Mouse (Mus musculus) granulocyte monocyte progenitor cell, adult 5-6 weeks (primary cell): ENCODE measurements at regions not wholly inside any gene's neighbourhood (a gene's known extent, or its start where the extent isn't known, plus 50 kb on each side); places are given as distances from the start of the nearest gene placed in this dataset.

Source experiments
- ATAC-seq: replicated peaks from 2 replicates; pipeline ENCODE4 v1.8.0; 2016; ENCODE audit warnings: mild to moderate bottlenecking, moderate TSS enrichment, inconsistent platforms; ENCODE audit not compliant: poor library complexity, severe bottlenecking

DNA sequence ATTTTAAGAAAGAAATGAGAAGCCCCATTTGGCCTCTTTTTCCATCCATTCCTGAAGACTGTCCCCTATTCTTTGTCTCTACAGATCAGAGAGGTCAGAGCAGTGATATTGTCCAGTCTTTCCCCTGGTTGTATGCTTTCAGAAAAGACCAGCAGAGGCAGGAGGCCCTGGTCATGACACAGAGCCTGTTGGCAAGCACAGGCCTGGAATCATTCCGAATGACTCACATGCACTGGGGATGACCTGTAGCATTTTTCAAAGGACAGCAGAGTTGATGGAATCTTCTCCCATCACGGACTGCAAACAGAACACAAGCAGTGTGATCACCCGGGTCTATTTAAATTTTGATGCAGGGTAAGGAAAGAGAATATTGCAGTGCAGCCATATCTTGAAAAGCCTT is 50.2 kb upstream of the Nxt1 start:
- ATAC-seq, result no peak

- peak; percentile 82 for ATAC-seq
These were observed 60.5 kb upstream of the Nxt1 start for GRCm38 (mm10) chr2:148611911-148612310.

DNA sequence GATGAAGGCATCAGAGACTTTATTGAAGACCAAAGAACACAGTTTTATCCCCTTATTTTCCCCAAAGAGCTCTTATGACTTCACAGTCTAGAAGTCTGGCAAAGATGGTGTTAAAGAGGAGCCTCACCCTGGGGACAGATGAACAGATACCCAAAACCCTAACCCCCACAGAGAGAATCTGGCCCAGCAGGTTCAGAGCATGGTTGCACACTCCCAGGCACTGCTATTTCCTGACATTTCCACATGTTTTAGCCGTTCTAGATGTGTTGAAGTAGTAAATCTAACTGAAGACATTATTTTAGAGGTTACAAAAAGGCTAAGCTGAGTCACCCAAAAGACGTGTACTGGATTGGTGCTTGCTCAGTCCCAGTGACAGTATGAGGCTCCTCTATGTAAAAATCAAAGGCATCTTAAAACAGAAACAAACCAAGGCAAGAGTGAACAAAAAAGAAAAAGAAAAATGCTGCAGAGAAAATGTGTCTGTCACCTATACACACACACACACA is 66.9 kb upstream of the Nxt1 start:
- 0 out of 2 replicates have a peak, but pooled peaks have one; percentile 16 for ATAC-seq

DNA sequence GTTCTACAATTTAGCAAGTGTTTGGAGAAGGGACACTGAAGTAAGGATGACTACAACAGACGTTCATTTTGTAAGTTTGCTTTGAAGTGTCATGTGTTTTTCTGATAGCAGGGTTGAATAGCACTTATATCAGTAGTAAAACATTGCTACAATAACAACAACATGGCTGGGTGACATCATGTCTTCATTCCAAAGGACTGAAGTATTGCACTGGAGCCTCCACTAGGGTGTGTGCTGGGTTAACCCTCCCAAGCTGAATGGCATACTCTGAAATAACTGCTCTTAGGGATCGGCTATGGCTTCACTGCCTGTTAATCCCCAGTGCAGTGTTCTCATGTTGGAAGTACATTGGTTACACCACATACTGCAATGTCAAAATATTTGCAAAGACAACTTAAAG is 68.5 kb upstream of the Nxt1 start:
- 0 out of 2 replicates have a peak, but pooled peaks have one; percentile 11 for ATAC-seq

- ATAC-seq, result no peak
These were observed 69.1 kb upstream of the Nxt1 start for GRCm38 (mm10) chr2:148603315-148603714.

DNA sequence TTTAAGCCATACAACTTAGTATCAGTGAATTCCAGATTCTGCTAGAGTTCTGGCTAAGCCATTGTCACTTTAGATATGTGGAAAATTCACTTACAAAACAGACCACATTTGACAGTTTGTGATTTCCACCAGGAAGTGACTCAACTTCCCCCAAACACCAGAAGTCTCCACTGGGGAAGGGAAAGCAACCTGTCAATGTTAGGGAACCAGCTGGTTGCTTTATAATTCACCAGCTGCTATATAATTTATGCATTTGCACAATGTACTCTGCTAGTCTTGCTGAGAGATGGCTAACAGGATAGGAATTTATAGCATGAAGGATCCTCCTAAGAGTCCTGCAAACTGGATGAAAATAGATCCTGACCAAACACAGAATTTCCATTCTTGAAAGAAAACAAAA is 72.9 kb upstream of the Nxt1 start:
- peak; percentile 90 for ATAC-seq

DNA sequence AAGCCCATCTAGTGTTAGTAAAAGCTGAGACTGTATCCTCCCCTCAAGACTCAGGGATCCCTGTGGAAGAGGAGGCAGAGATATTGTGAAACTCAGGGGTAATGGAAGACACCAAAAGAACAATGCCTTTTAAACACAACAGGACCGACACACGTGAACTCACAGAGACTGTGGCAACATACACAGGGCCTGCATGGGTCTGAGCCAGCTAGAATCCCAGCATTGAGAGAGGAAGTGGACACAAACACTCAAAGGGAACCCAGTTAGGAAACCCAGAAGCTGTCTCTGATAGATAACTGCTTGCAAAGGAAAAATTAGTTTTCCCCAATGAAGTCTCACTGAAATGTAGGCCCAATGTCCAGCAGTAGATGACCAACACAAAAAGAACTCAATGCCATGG is 75.4 kb upstream of the Nxt1 start:
- peak; percentile 73 for ATAC-seq

DNA sequence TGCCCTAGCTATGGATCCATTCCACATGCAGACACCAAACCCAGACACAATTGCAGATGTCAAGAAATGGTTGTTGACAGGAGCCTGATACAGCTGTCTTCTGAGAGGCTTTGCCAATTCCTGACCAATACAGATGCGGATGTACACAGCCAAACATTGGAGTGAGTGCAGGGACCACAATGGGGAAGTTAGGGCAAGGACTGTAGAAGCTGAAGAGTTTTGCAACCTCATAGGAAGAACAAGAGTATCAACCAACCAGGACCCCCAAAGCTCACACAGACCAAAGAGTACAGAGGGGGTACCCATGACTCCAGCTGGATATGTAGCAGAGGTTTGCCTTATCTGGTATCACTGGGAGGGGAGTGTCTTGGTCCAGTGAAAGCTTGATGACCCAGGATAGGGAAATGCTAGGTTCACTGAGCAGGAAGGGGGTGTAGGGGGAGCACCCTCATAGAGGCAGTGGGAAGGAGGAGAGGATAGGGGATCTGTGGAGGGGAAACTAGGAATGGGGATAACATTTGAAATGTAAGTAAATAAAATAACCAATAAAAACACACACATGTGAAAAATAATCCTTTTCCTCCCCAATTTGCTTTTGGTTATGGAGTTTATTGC is 86.6 kb upstream of the Nxt1 start:
- ATAC-seq, result peak; percentile 80

- no peak for ATAC-seq
These were observed 90.2 kb upstream of the Nxt1 start for GRCm38 (mm10) chr2:148582208-148582607.

DNA sequence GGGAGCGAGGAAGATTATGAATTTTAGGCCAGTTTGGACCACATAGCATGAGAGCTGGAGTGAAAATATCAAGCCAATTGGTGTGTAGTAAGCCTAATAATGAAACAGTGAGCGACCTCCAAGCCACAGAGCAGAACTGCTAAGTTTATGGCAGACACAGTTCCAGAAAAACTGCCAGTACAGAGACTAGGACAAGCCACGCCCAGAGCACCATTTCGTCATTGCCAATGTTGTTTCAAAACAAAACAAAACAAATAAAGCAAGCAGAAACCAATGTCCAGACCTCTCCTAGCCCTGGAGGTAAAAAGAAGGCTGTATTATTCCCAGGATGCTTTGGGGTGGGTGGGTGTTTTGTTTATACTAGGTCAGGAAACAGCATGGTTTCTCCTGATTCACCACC is 90.7 kb upstream of the Nxt1 start:
- no peak for ATAC-seq

GRCm38 (mm10) chr2:148580286-148580966 is 92.0 kb upstream of the Nxt1 start:
- peak; percentile 30; the same call in 1 of the 2 replicates for ATAC-seq

- no peak for ATAC-seq
These were observed 92.8 kb upstream of the Nxt1 start for GRCm38 (mm10) chr2:148579564-148579963.

- ATAC-seq, result peak; percentile 90
These were observed 93.4 kb upstream of the Nxt1 start for GRCm38 (mm10) chr2:148579027-148579426.

GRCm38 (mm10) chr2:148578176-148578575 is 94.2 kb upstream of the Nxt1 start:
- peak; percentile 14 for ATAC-seq

GRCm38 (mm10) chr2:148575433-148575832 is 97.0 kb upstream of the Nxt1 start:
- 0 out of 2 replicates have a peak, but pooled peaks have one; percentile 4 for ATAC-seq

- peak; percentile 40 for ATAC-seq
These were observed 100.2 kb upstream of the Nxt1 start for GRCm38 (mm10) chr2:148572165-148572564.

DNA sequence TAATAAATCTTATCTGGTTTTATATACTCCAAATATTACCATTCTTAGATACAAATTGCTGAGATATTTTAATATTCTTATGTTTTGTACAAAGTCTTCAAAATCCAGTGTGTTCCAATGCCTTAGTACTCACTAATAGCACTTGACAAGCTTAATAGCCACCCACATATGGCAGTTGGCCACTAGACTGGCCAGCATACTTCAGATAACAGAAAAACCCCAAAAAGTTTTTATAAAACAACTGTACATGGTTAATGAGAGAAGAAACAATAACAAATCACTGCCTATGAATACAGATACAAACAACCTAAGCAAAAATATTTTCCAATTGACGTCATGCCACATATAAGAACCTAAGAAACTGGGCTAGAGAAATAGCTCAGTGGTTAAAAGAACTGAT is 100.8 kb upstream of the Nxt1 start:
- no peak for ATAC-seq

GRCm38 (mm10) chr2:148571018-148571417 is 101.4 kb upstream of the Nxt1 start:
- no peak for ATAC-seq

DNA sequence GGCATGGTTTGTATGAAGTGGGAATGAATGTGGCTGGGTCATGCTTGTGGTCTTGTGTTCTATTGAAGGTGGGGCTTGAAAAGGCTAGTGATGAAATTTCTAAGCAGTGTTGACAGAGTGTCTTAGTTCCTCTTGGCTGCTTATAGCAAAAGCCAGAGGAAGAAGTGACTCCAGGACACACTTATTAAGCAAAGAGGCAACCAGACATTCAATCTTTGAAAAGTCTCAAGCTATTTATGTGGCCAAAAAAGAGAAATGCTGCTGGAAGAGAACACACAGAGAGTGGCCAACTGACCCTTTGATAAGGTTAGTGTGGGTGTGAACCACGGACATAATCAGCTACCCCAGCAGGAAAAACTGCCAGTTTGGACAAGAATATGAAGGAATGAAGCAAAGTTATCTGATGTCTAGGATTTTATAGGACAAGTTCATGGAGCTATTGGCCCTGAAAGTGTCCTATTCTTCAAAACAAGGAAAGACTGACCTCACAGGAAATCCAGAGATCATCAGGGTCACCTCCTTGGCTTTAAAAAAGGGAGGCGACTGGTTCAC is 104.4 kb upstream of the Nxt1 start:
- ATAC-seq, result peak; percentile 72

DNA sequence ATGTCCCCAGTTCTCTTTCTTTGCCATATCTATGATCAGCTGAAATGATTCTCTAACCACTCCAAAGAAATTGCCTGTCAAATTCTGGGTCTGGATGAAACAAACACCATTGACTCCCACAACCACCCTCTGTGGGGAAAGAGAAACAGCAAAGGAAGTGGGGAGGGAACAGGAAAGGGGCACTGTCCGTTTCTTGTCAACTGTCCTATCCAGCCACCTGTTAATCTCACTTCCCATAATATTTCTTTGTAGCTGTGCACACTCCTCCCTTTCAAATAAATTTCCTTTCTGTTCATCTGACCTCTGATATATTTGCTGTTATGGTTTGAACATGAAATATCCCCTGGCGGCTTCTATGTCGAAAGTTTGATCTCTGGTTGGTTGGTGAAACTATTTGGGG is 109.0 kb upstream of the Nxt1 start:
- ATAC-seq, result peak; percentile 78

DNA sequence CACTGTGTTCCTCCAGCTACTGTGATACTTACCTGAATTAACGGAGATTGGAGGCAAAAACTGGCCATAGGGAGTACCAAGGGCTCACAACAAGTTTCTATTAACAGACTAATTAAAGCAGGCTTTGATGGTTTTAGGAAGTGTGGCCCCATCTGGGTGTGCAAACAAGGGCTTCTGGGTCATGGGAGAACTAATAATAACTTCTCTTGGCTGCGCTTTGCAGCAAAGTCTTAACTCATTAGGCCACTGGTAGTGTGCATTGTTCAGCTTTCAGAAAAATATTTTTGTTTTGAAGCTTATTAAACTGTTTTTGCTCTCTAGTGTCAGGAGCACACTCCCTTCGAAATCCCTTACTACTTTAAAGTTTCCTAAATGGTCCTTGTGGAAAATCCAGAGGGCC is 110.4 kb upstream of the Nxt1 start:
- 0 out of 2 replicates have a peak, but pooled peaks have one; percentile 5 for ATAC-seq
